Mouse (Mus musculus): ENCODE results near the gene Furin. TPM values are rescaled to one million over a fixed set of nuclear protein-coding genes. Genes with fewer than 3 reads are reported as not detected.

Furin gene
- polyA plus RNA-seq, 1 experiment, result 117 TPM

- H3K4me3 ChIP-seq (ENCODE audit: low read depth, low read length), result no peak overlapping the region
- 89% methylated on average over 10 of the region's 10 CpGs for WGBS
- no peaks in the 10 kb centered on the region for H3K27me3 ChIP-seq (ENCODE audit: control insufficient read depth, insufficient read depth, low read length)
- TF ChIP-seq POLR2A (IDR thresholded peaks at IDR 0.05; ENCODE audit: low read depth, low read length) (no peak), CTCF (IDR thresholded peaks at IDR 0.05; ENCODE audit: extremely low read depth, insufficient read length, insufficient replicate concordance, low read depth, low read length) (no peak)
- peaks cover 4% of the 10 kb centered on the region for H3K4me1 ChIP-seq (ENCODE audit: control insufficient read depth, insufficient read depth, insufficient read length, low read length)
- no peaks in the 10 kb centered on the region for H3K36me3 ChIP-seq (ENCODE audit: control insufficient read depth, insufficient read depth, low read length)
- no peak overlapping the region for H3K27ac ChIP-seq (ENCODE audit: insufficient read depth, low read depth, low read length)
Observed at GRCm38 (mm10) chr7:80412279-80412678, 7.0 kb upstream of the Furin start.

- WGBS, result 83% methylated on average over 9 of the region's 9 CpGs
- H3K36me3 ChIP-seq (ENCODE audit: control insufficient read depth, insufficient read depth, low read length), result no peaks in the 10 kb centered on the region
- no peaks in the 10 kb centered on the region for H3K27me3 ChIP-seq (ENCODE audit: control insufficient read depth, insufficient read depth, low read length)
- H3K4me1 ChIP-seq (ENCODE audit: control insufficient read depth, insufficient read depth, insufficient read length, low read length), result no peaks in the 10 kb centered on the region; the same call in 1 of the 2 replicates
- H3K4me3 ChIP-seq (ENCODE audit: low read depth, low read length), result no peak overlapping the region
- no peak overlapping the region for H3K27ac ChIP-seq (ENCODE audit: insufficient read depth, low read depth, low read length)
- TF ChIP-seq POLR2A (IDR thresholded peaks at IDR 0.05; ENCODE audit: low read depth, low read length) (no peak), CTCF (IDR thresholded peaks at IDR 0.05; ENCODE audit: extremely low read depth, insufficient read length, insufficient replicate concordance, low read depth, low read length) (no peak)
Observed at GRCm38 (mm10) chr7:80410380-80410779, 5.1 kb upstream of the Furin start.

- H3K4me1 ChIP-seq (ENCODE audit: control insufficient read depth, insufficient read depth, insufficient read length, low read length), result no peaks in the 10 kb centered on the region; the same call in 1 of the 2 replicates
- no peak for TF ChIP-seq POLR2A (IDR thresholded peaks at IDR 0.05; ENCODE audit: low read depth, low read length)
- no peak for TF ChIP-seq CTCF (IDR thresholded peaks at IDR 0.05; ENCODE audit: extremely low read depth, insufficient read length, insufficient replicate concordance, low read depth, low read length)
- H3K27ac ChIP-seq (ENCODE audit: insufficient read depth, low read depth, low read length), result no peak overlapping the region
- no peaks in the 10 kb centered on the region for H3K36me3 ChIP-seq (ENCODE audit: control insufficient read depth, insufficient read depth, low read length)
- H3K27me3 ChIP-seq (ENCODE audit: control insufficient read depth, insufficient read depth, low read length), result no peaks in the 10 kb centered on the region
- WGBS, result 35% methylated on average over 9 of the region's 9 CpGs
- H3K4me3 ChIP-seq (ENCODE audit: low read depth, low read length), result no peak overlapping the region
Observed at GRCm38 (mm10) chr7:80407712-80408111, 2.5 kb upstream of the Furin start.

- TF ChIP-seq POLR2A (IDR thresholded peaks at IDR 0.05; ENCODE audit: low read depth, low read length), result no peak
- no peak for TF ChIP-seq CTCF (IDR thresholded peaks at IDR 0.05; ENCODE audit: extremely low read depth, insufficient read length, insufficient replicate concordance, low read depth, low read length)
Observed at GRCm38 (mm10) chr7:80406186-80406585, 950 bp upstream of the Furin start.

GRCm38 (mm10) chr7:80404101-80404894, 938 bp downstream of the Furin start:
- Histone ChIP-seq H3K27me3 (ENCODE audit: control insufficient read depth, insufficient read depth, low read length) (no peaks in the 10 kb centered on the region), H3K4me1 (ENCODE audit: control insufficient read depth, insufficient read depth, insufficient read length, low read length) (peaks cover 15% of the 10 kb centered on the region), H3K4me3 (ENCODE audit: low read depth, low read length) (peak overlapping the region; percentile 12; the same call in 1 of the 2 replicates), H3K27ac (ENCODE audit: insufficient read depth, low read depth, low read length) (no peak overlapping the region), H3K36me3 (ENCODE audit: control insufficient read depth, insufficient read depth, low read length) (no peaks in the 10 kb centered on the region)
- 70% methylated on average over 7 of the region's 7 CpGs for WGBS
- no peak for TF ChIP-seq POLR2A (IDR thresholded peaks at IDR 0.05; ENCODE audit: low read depth, low read length)

More at GRCm38 (mm10) chr7:80406186-80406585, 950 bp upstream of the Furin start:
- Histone ChIP-seq H3K4me1 (ENCODE audit: control insufficient read depth, insufficient read depth, insufficient read length, low read length) (peaks cover 2% of the 10 kb centered on the region), H3K27me3 (ENCODE audit: control insufficient read depth, insufficient read depth, low read length) (no peaks in the 10 kb centered on the region), H3K36me3 (ENCODE audit: control insufficient read depth, insufficient read depth, low read length) (no peaks in the 10 kb centered on the region), H3K27ac (ENCODE audit: insufficient read depth, low read depth, low read length) (no peak overlapping the region), H3K4me3 (ENCODE audit: low read depth, low read length) (no peak overlapping the region)
- 90% methylated on average over 3 of the region's 3 CpGs for WGBS

- Histone ChIP-seq H3K27ac (ENCODE audit: insufficient read depth, low read depth, low read length) (peak overlapping the region; percentile 28; the same call in 1 of the 2 replicates), H3K36me3 (ENCODE audit: control insufficient read depth, insufficient read depth, low read length) (no peaks in the 10 kb centered on the region), H3K4me3 (ENCODE audit: low read depth, low read length) (no peak overlapping the region), H3K4me1 (ENCODE audit: control insufficient read depth, insufficient read depth, insufficient read length, low read length) (peaks cover 15% of the 10 kb centered on the region), H3K27me3 (ENCODE audit: control insufficient read depth, insufficient read depth, low read length) (no peaks in the 10 kb centered on the region)
- TF ChIP-seq POLR2A (IDR thresholded peaks at IDR 0.05; ENCODE audit: low read depth, low read length), result no peak
- no peak for TF ChIP-seq CTCF (IDR thresholded peaks at IDR 0.05; ENCODE audit: extremely low read depth, insufficient read length, insufficient replicate concordance, low read depth, low read length)
- WGBS, result 28% methylated on average over 9 of the region's 9 CpGs
Observed at GRCm38 (mm10) chr7:80403551-80403950, 1.7 kb downstream of the Furin start.

GRCm38 (mm10) chr7:80402651-80403321, 2.5 kb downstream of the Furin start:
- no peaks in the 10 kb centered on the region for H3K27me3 ChIP-seq (ENCODE audit: control insufficient read depth, insufficient read depth, low read length)
- no peak for TF ChIP-seq CTCF (IDR thresholded peaks at IDR 0.05; ENCODE audit: extremely low read depth, insufficient read length, insufficient replicate concordance, low read depth, low read length)
- peak; percentile 23; the same call in 1 of the 2 replicates for TF ChIP-seq POLR2A (IDR thresholded peaks at IDR 0.05; ENCODE audit: low read depth, low read length)
- H3K27ac ChIP-seq (ENCODE audit: insufficient read depth, low read depth, low read length), result peak overlapping the region; percentile 76
- H3K4me3 ChIP-seq (ENCODE audit: low read depth, low read length), result peak overlapping the region; percentile 89
- peaks cover 4% of the 10 kb centered on the region for H3K36me3 ChIP-seq (ENCODE audit: control insufficient read depth, insufficient read depth, low read length)
- 9% methylated on average over 89 of the region's 92 CpGs for WGBS
- H3K4me1 ChIP-seq (ENCODE audit: control insufficient read depth, insufficient read depth, insufficient read length, low read length), result peaks cover 15% of the 10 kb centered on the region

Data from small intestine, adult 2 months (tissue).